Mouse (Mus musculus): Measurements from ENCODE around the gene Sorcs2. TPM values are rescaled to one million over a fixed set of nuclear protein-coding genes. Genes with fewer than 3 reads are reported as not detected.

Gene Sorcs2
- polyA plus RNA-seq, 1 experiment from 2014 or later: 12.9 TPM

- Histone ChIP-seq H3K9ac (no peak overlapping the region), H3K4me3 (no peak overlapping the region), H3K4me1 (no peaks in the 10 kb centered on the region), H3K9me3 (no peaks in the 10 kb centered on the region), H3K27ac (no peak overlapping the region), H3K27me3 (no peaks in the 10 kb centered on the region), H3K36me3 (0 out of 2 replicates have a peak, but pooled peaks cover 4% of the 10 kb centered on the region), H3K4me2 (replicated peaks) (no peak overlapping the region)
- ATAC-seq (ENCODE audit: insufficient number of reproducible peaks, insufficient read depth, low FRiP score, low TSS enrichment): no peak
- WGBS: 41% methylated on average over 8 of the region's 8 CpGs
These were observed 364.2 kb downstream of the Sorcs2 start for GRCm38 (mm10) chr5:36033531-36034426.

- H3K4me2 ChIP-seq (replicated peaks): no peak overlapping the region
- H3K36me3 ChIP-seq: no peaks in the 10 kb centered on the region
- no peak overlapping the region for H3K4me3 ChIP-seq
- H3K9me3 ChIP-seq: no peaks in the 10 kb centered on the region
- no peak overlapping the region for H3K9ac ChIP-seq
- H3K27me3 ChIP-seq: no peaks in the 10 kb centered on the region
- H3K4me1 ChIP-seq: no peaks in the 10 kb centered on the region
- no peak overlapping the region for H3K27ac ChIP-seq
- no peak for ATAC-seq (ENCODE audit: insufficient number of reproducible peaks, insufficient read depth, low FRiP score, low TSS enrichment)
- 73% methylated on average over 4 of the region's 4 CpGs for WGBS
These were observed 372.9 kb downstream of the Sorcs2 start for GRCm38 (mm10) chr5:36025076-36025475.

GRCm38 (mm10) chr5:36024003-36024685, 373.8 kb downstream of the Sorcs2 start:
- Histone ChIP-seq H3K4me3 (no peak overlapping the region), H3K36me3 (no peaks in the 10 kb centered on the region), H3K27ac (no peak overlapping the region), H3K9me3 (no peaks in the 10 kb centered on the region), H3K4me2 (replicated peaks) (no peak overlapping the region), H3K4me1 (no peaks in the 10 kb centered on the region), H3K9ac (no peak overlapping the region), H3K27me3 (no peaks in the 10 kb centered on the region)
- 87% methylated on average over 9 of the region's 9 CpGs for WGBS
- ATAC-seq (ENCODE audit: insufficient number of reproducible peaks, insufficient read depth, low FRiP score, low TSS enrichment): no peak

GRCm38 (mm10) chr5:36022361-36022760, 375.6 kb downstream of the Sorcs2 start:
- Histone ChIP-seq H3K36me3 (no peaks in the 10 kb centered on the region; the same call in 1 of the 2 replicates), H3K9ac (no peak overlapping the region), H3K4me3 (no peak overlapping the region), H3K27me3 (no peaks in the 10 kb centered on the region), H3K9me3 (no peaks in the 10 kb centered on the region), H3K4me2 (replicated peaks) (no peak overlapping the region), H3K4me1 (no peaks in the 10 kb centered on the region), H3K27ac (no peak overlapping the region)
- ATAC-seq (ENCODE audit: insufficient number of reproducible peaks, insufficient read depth, low FRiP score, low TSS enrichment): no peak
- WGBS: 71% methylated on average over 1 of the region's 1 CpGs

GRCm38 (mm10) chr5:36021091-36021490, 376.8 kb downstream of the Sorcs2 start:
- no peaks in the 10 kb centered on the region for H3K4me1 ChIP-seq
- no peak overlapping the region for H3K9ac ChIP-seq
- H3K9me3 ChIP-seq: no peaks in the 10 kb centered on the region
- H3K36me3 ChIP-seq: no peaks in the 10 kb centered on the region; the same call in 1 of the 2 replicates
- ATAC-seq (ENCODE audit: insufficient number of reproducible peaks, insufficient read depth, low FRiP score, low TSS enrichment): no peak
- no peak overlapping the region for H3K4me2 ChIP-seq (replicated peaks)
- H3K27ac ChIP-seq: no peak overlapping the region
- H3K27me3 ChIP-seq: no peaks in the 10 kb centered on the region
- no peak overlapping the region for H3K4me3 ChIP-seq
- 75% methylated on average over 3 of the region's 3 CpGs for WGBS

GRCm38 (mm10) chr5:36018366-36018765, 379.6 kb downstream of the Sorcs2 start:
- no peak overlapping the region for H3K27ac ChIP-seq
- no peaks in the 10 kb centered on the region; the same call in 1 of the 2 replicates for H3K36me3 ChIP-seq
- no peaks in the 10 kb centered on the region for H3K4me1 ChIP-seq
- no peak for ATAC-seq (ENCODE audit: insufficient number of reproducible peaks, insufficient read depth, low FRiP score, low TSS enrichment)
- no peak overlapping the region for H3K4me3 ChIP-seq
- H3K9ac ChIP-seq: no peak overlapping the region
- H3K27me3 ChIP-seq: no peaks in the 10 kb centered on the region
- H3K9me3 ChIP-seq: no peaks in the 10 kb centered on the region
- H3K4me2 ChIP-seq (replicated peaks): no peak overlapping the region
- 88% methylated on average over 3 of the region's 3 CpGs for WGBS

- Histone ChIP-seq H3K4me3 (no peak overlapping the region), H3K4me1 (no peaks in the 10 kb centered on the region), H3K9ac (no peak overlapping the region), H3K27ac (no peak overlapping the region), H3K36me3 (peaks cover 3% of the 10 kb centered on the region; the same call in 1 of the 2 replicates), H3K27me3 (no peaks in the 10 kb centered on the region), H3K4me2 (replicated peaks) (no peak overlapping the region), H3K9me3 (no peaks in the 10 kb centered on the region)
- 84% methylated on average over 4 of the region's 4 CpGs for WGBS
- ATAC-seq (ENCODE audit: insufficient number of reproducible peaks, insufficient read depth, low FRiP score, low TSS enrichment): no peak
These were observed 388.5 kb downstream of the Sorcs2 start for GRCm38 (mm10) chr5:36009405-36009804.

GRCm38 (mm10) chr5:36007649-36008048, 390.3 kb downstream of the Sorcs2 start:
- H3K4me2 ChIP-seq (replicated peaks): no peak overlapping the region
- 88% methylated on average over 10 of the region's 10 CpGs for WGBS
- no peak for ATAC-seq (ENCODE audit: insufficient number of reproducible peaks, insufficient read depth, low FRiP score, low TSS enrichment)
- no peaks in the 10 kb centered on the region for H3K9me3 ChIP-seq
- H3K27me3 ChIP-seq: no peaks in the 10 kb centered on the region
- H3K9ac ChIP-seq: no peak overlapping the region
- H3K27ac ChIP-seq: no peak overlapping the region
- peaks cover 8% of the 10 kb centered on the region; the same call in 1 of the 2 replicates for H3K36me3 ChIP-seq
- no peaks in the 10 kb centered on the region for H3K4me1 ChIP-seq
- no peak overlapping the region for H3K4me3 ChIP-seq

GRCm38 (mm10) chr5:36006586-36006985, 391.4 kb downstream of the Sorcs2 start:
- H3K9ac ChIP-seq: no peak overlapping the region
- H3K27ac ChIP-seq: no peak overlapping the region
- peaks cover 17% of the 10 kb centered on the region; the same call in 1 of the 2 replicates for H3K36me3 ChIP-seq
- H3K4me1 ChIP-seq: no peaks in the 10 kb centered on the region
- WGBS: 78% methylated on average over 5 of the region's 5 CpGs
- no peaks in the 10 kb centered on the region for H3K27me3 ChIP-seq
- ATAC-seq (ENCODE audit: insufficient number of reproducible peaks, insufficient read depth, low FRiP score, low TSS enrichment): no peak
- no peak overlapping the region for H3K4me2 ChIP-seq (replicated peaks)
- no peaks in the 10 kb centered on the region for H3K9me3 ChIP-seq
- no peak overlapping the region for H3K4me3 ChIP-seq

GRCm38 (mm10) chr5:36006106-36006505, 391.8 kb downstream of the Sorcs2 start:
- H3K27ac ChIP-seq: no peak overlapping the region
- H3K4me2 ChIP-seq (replicated peaks): no peak overlapping the region
- no peaks in the 10 kb centered on the region for H3K4me1 ChIP-seq
- H3K36me3 ChIP-seq: peaks cover 22% of the 10 kb centered on the region
- no peak overlapping the region for H3K9ac ChIP-seq
- no peaks in the 10 kb centered on the region for H3K27me3 ChIP-seq
- ATAC-seq (ENCODE audit: insufficient number of reproducible peaks, insufficient read depth, low FRiP score, low TSS enrichment): no peak
- H3K9me3 ChIP-seq: no peaks in the 10 kb centered on the region
- WGBS: 79% methylated on average over 8 of the region's 8 CpGs
- no peak overlapping the region for H3K4me3 ChIP-seq

- Histone ChIP-seq H3K36me3 (peaks cover 42% of the 10 kb centered on the region), H3K4me1 (no peaks in the 10 kb centered on the region), H3K9me3 (no peaks in the 10 kb centered on the region), H3K9ac (no peak overlapping the region), H3K4me2 (replicated peaks) (no peak overlapping the region), H3K27ac (no peak overlapping the region), H3K27me3 (no peaks in the 10 kb centered on the region), H3K4me3 (no peak overlapping the region)
- ATAC-seq (ENCODE audit: insufficient number of reproducible peaks, insufficient read depth, low FRiP score, low TSS enrichment): no peak
- whole genome bisulfite sequencing: 82% methylated on average over 10 of the region's 10 CpGs
These were observed 394.1 kb downstream of the Sorcs2 start for GRCm38 (mm10) chr5:36003797-36004196.
